Mouse (Mus musculus) lung, embryonic 14.5 days (tissue): ENCODE data around the gene Plekha5. TPM values are rescaled to one million over a fixed set of nuclear protein-coding genes. Genes with fewer than 3 reads are reported as not detected.

Source experiments
- ATAC-seq: fragments of 200-750 bp; cut with Nextera tagmentation; 2 replicates; pipeline ENCODE4 v1.8.0; 2017; ENCODE audit warnings: mild to moderate bottlenecking, moderate TSS enrichment, moderate library complexity; ENCODE audit not compliant: insufficient read depth
- DNase-seq: peaks from one replicate; pipeline ENCODE4 v3.0.0-alpha.2; 2015
- H3K27ac ChIP-seq: fragments of 300-500 bp; sonication (generic); 2 replicates; pipeline ENCODE4 v1.5.1; 2014; ENCODE audit warnings: low read depth, mild to moderate bottlenecking, moderate library complexity
- H3K27me3 ChIP-seq: fragments of 300-500 bp; sonication (generic); 2 replicates; pipeline ENCODE4 v1.6.1; 2014; ENCODE audit warnings: low read length, control low read depth; ENCODE audit not compliant: insufficient read depth
- H3K36me3 ChIP-seq: fragments of 300-500 bp; sonication (generic); 2 replicates; pipeline ENCODE4 v1.6.1; 2014; ENCODE audit warnings: control low read depth; ENCODE audit not compliant: insufficient read depth
- H3K4me1 ChIP-seq: fragments of 300-500 bp; sonication (generic); 2 replicates; pipeline ENCODE4 v1.6.1; 2014; ENCODE audit warnings: antibody characterized with exemption, control low read depth; ENCODE audit not compliant: insufficient read depth
- H3K4me2 ChIP-seq: fragments of 300-500 bp; sonication (generic); 2 replicates; pipeline ENCODE4 v1.6.1; 2014; ENCODE audit warnings: mild to moderate bottlenecking
- H3K4me3 ChIP-seq: fragments of 300-500 bp; sonication (generic); 2 replicates; pipeline ENCODE4 v1.5.1; 2014; ENCODE audit warnings: low read depth, low read length
- H3K9ac ChIP-seq: fragments of 300-500 bp; sonication (generic); 2 replicates; pipeline ENCODE4 v1.6.1; 2014
- H3K9me3 ChIP-seq: fragments of 300-500 bp; sonication (generic); 2 replicates; pipeline ENCODE4 v1.6.1; 2016; ENCODE audit warnings: low read depth, low read length, control low read depth
- CTCF ChIP-seq: IDR thresholded peaks from 2 replicates; pipeline ENCODE4 v1.5.1; 2016; ENCODE audit warnings: antibody characterized with exemption, low read depth
- WGBS: fragments of 180-500 bp; shearing (Covaris S2); extraction: QIAGEN DNeasy Blood & Tissue Kit; methylation state at CpG from one replicate; pipeline ENCODE4 v1.1.7; 2014; 5-methylcytosine and 5-hydroxymethylcytosine counted together
- polyA plus RNA-seq: library from polyadenylated mRNA; unstranded; fragments of >200 nt; fragmentation: Nextera tagmentation; extraction: Ambion mirVana; gene quantifications from 2 replicates; pipeline ENCODE4 v1.2.1, GENCODE M21; 2014

Gene Plekha5
- polyA plus RNA-seq, 1 experiment from 2014 or later = 54.3 TPM

DNA sequence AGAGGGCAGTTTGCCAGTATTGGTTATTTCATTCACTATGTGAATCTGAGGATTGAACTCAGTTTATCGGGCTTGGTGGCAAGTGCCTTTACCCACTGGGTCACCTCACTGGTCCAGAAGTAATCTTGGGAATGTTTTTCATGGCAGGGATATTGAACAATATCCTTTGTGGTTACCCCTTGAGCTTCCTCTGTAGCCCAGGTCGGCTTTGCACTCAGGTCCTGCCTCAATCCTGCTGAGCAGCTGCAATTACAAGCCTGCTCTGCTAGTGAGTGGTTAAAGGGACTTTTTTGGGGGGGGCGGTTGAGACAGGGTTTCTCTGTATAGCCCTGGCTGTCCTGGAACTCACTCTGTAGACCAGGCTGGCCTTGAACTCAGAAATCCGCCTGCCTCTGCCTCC is 212.4 kb downstream of the Plekha5 start:
- DNase-seq = no peak
- Histone ChIP-seq H3K36me3 (peaks cover 67% of the 10 kb centered on the region), H3K27ac (no peak overlapping the region), H3K9me3 (no peaks in the 10 kb centered on the region), H3K27me3 (no peaks in the 10 kb centered on the region), H3K4me1 (no peaks in the 10 kb centered on the region), H3K9ac (no peak overlapping the region), H3K4me3 (no peak overlapping the region), H3K4me2 (no peak overlapping the region)
- TF ChIP-seq CTCF = no peak
- no peak for ATAC-seq
- 92% methylated on average over 4 of the region's 4 CpGs for WGBS

DNA sequence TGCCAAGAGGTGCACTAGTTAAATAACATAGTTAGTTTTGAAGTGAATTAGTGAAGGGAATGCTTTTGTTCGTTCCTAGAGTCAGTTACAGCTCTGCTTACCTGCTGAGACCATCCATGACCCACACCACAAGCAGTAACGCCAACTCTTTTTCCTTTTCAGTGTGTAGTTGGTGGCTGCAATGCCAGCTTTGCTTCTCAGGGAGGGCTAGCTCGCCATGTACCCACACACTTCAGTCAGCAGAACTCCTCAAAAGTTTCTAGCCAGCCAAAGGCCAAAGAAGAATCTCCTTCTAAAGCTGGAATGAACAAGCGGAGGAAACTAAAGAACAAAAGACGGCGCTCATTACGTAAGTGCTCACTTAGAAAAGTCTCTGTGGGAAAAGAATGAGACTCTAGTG is 218.2 kb downstream of the Plekha5 start:
- Histone ChIP-seq H3K4me2 (no peak overlapping the region), H3K4me3 (no peak overlapping the region), H3K36me3 (peaks cover 81% of the 10 kb centered on the region), H3K9me3 (no peaks in the 10 kb centered on the region), H3K4me1 (no peaks in the 10 kb centered on the region), H3K9ac (no peak overlapping the region), H3K27ac (no peak overlapping the region), H3K27me3 (no peaks in the 10 kb centered on the region)
- TF ChIP-seq CTCF = no peak
- ATAC-seq (no peak), DNase-seq (no peak)
- 94% methylated on average over 7 of the region's 7 CpGs for WGBS

DNA sequence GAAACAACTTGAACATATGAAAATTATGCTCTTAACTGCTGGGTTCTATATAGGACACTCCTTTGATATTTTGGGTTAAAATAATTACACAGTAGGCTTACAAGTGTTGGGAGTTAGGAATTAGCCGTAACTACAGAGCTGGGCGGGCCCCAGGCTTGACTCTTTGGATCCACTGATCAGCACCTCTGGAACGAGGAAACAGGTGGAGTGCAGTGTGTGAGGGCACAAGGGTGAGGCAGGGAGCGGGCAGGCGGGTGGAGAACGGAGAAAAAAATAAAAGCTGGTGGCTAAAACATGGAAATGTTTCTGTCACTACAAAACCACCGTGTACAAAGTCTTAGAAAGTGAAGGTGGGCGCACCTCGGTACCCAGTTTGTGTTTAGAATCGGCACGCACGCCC is 218.8 kb downstream of the Plekha5 start:
- Histone ChIP-seq H3K4me1 (no peaks in the 10 kb centered on the region), H3K27ac (no peak overlapping the region), H3K27me3 (no peaks in the 10 kb centered on the region), H3K36me3 (peaks cover 81% of the 10 kb centered on the region), H3K9ac (no peak overlapping the region), H3K9me3 (no peaks in the 10 kb centered on the region), H3K4me3 (no peak overlapping the region), H3K4me2 (no peak overlapping the region)
- WGBS = 90% methylated on average over 12 of the region's 12 CpGs
- no peak for TF ChIP-seq CTCF
- no peak for DNase-seq
- no peak for ATAC-seq

DNA sequence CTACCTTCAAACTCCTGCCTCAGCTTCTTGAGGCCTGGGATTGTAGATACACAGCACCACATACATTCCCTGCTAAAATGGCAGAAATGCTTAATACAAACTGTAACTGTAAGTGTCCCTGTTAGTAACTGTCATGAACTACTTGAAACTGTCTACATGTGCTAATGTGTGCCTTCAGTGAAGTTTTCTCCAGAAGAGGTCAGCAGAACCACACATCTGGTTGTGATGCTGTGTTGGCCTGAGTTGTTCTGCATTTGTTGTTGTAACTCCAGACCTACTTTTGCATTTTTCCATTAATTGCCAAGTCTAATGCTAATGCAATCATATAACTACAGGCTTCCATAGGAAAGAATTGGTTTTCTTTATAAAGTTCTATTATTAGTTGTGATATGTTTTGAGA is 222.1 kb downstream of the Plekha5 start:
- DNase-seq = peak; percentile 44
- no peak overlapping the region for H3K4me2 ChIP-seq
- H3K27me3 ChIP-seq = no peaks in the 10 kb centered on the region
- no peaks in the 10 kb centered on the region for H3K9me3 ChIP-seq
- H3K4me3 ChIP-seq = no peak overlapping the region
- H3K4me1 ChIP-seq = no peaks in the 10 kb centered on the region
- ATAC-seq = no peak
- H3K9ac ChIP-seq = no peak overlapping the region
- peaks cover 81% of the 10 kb centered on the region for H3K36me3 ChIP-seq
- no peak overlapping the region for H3K27ac ChIP-seq
- TF ChIP-seq CTCF = peak; percentile 44

Other genes with a start within 250 kb of the Plekha5 start
- 13.3 and 15.3 TPM in 2 replicates for gene Aebp2, start 198.6 kb downstream of the Plekha5 start, polyA plus RNA-seq